Mouse (Mus musculus): ENCODE measurements around the gene Tbl2. TPM values are rescaled to one million over a fixed set of nuclear protein-coding genes. Genes with fewer than 3 reads are reported as not detected.

The Tbl2 gene
- 8.7 and 9.5 TPM in 2 replicates for polyA plus RNA-seq (2015; fragmentation: Nextera tagmentation; extraction: Ambion mirVana)

DNA sequence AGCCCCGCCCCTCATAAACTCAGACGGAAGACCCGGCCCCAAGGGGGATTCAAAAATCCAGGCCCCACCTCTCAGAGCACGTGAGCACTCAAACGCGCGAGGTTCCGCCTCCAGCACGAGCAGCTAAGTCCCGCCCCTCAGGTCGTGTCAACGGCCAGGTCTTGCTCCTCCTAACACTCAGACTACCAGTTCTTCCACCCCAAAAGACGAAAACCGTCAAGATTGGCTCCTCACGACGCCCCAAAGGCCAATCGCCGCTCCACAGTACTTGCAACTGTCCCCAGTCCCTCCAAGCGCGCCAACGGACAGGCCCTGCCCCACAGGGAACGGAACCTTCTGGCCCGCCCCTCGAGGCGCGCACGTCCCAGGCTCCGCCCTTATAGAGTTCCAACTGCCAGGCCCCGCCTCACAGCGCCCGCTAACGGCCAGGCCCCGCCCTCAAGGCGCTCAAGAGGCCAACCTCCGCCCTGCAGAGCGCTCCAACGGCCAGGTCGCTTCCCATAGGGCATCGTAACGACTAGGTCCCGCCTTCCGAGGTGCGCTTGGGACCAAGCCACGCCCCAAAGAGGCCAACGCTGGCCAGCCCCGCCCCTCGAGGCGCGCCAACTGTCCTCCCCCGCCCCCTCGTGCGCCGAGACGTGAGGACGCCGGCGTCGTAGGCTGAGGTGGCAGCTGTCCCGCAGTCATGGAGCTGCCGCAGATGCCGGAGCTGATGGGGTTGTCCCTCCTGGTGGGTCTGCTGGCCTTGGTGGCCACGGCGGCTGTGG is at the start of gene Tbl2:
TSS of gene Tbl2 (plus strand) at position 605 of the 767 bp plus-strand sequence.
- peaks cover 2% of the 10 kb centered on the region; the same call in 1 of the 2 replicates for H3K36me3 ChIP-seq (ENCODE audit: insufficient read depth, low read length)
- 0% methylated on average over 59 of the region's 63 CpGs for WGBS
- TF ChIP-seq EP300 (IDR thresholded peaks at IDR 0.05), result no peak
- peak; percentile 32 for TF ChIP-seq CTCF (IDR thresholded peaks at IDR 0.05)
- peak; percentile 98 for ATAC-seq
- peaks cover 9% of the 10 kb centered on the region for H3K4me1 ChIP-seq (ENCODE audit: insufficient read depth, low read depth, low read length)
- H3K4me2 ChIP-seq (replicated peaks; ENCODE audit: low read depth, low read length), result peak within 1 kb of the TSS; percentile 93
- peak within 1 kb of the TSS; percentile 60 for H3K9ac ChIP-seq (replicated peaks; ENCODE audit: low read depth)
- H3K9me3 ChIP-seq (ENCODE audit: low read length), result no peaks in the 10 kb centered on the region
- H3K27me3 ChIP-seq (replicated peaks; ENCODE audit: insufficient read depth, low read length), result no peaks in the 10 kb centered on the region
- peak; percentile 100 for DNase-seq (ENCODE audit: low spot score)
- peak within 1 kb of the TSS; percentile 74 for H3K4me3 ChIP-seq (ENCODE audit: low read depth, low read length)
- H3K27ac ChIP-seq (ENCODE audit: low read length), result peak within 1 kb of the TSS; percentile 89

DNA sequence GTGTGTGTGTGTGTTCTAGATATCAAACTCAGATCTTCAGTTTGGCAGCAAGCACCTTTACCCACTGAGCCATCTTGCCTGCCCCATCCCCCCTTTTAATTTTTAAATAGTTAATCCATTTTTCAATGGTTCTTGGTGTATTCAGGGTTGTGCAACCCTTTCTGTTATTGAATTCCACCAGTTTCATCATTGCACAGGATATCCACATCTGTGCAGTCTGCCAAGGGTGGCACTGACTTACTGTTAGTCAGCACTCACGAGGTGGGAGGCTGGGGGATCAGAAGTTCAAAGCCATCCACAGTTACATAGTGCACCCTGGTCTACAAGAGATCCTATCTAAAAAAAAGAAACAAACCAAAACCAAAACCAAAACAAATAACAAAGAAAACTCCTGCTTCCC is 48.5 kb upstream of the Tbl2 start:
- DNase-seq (ENCODE audit: low spot score), result no peak
- WGBS, result 55% methylated on average over 1 of the region's 1 CpGs
- Histone ChIP-seq H3K9ac (replicated peaks; ENCODE audit: low read depth) (no peak overlapping the region), H3K4me1 (ENCODE audit: insufficient read depth, low read depth, low read length) (no peaks in the 10 kb centered on the region), H3K27me3 (replicated peaks; ENCODE audit: insufficient read depth, low read length) (no peaks in the 10 kb centered on the region), H3K27ac (ENCODE audit: low read length) (no peak overlapping the region), H3K9me3 (ENCODE audit: low read length) (no peaks in the 10 kb centered on the region), H3K4me3 (ENCODE audit: low read depth, low read length) (no peak overlapping the region), H3K4me2 (replicated peaks; ENCODE audit: low read depth, low read length) (no peak overlapping the region), H3K36me3 (ENCODE audit: insufficient read depth, low read length) (no peaks in the 10 kb centered on the region)
- TF ChIP-seq CTCF (IDR thresholded peaks at IDR 0.05), result no peak
- TF ChIP-seq EP300 (IDR thresholded peaks at IDR 0.05), result no peak
- ATAC-seq, result no peak

- H3K4me2 ChIP-seq (replicated peaks; ENCODE audit: low read depth, low read length), result no peak overlapping the region
- ATAC-seq, result no peak
- H3K27me3 ChIP-seq (replicated peaks; ENCODE audit: insufficient read depth, low read length), result peaks cover 9% of the 10 kb centered on the region; the same call in 1 of the 2 replicates
- no peaks in the 10 kb centered on the region for H3K36me3 ChIP-seq (ENCODE audit: insufficient read depth, low read length)
- no peaks in the 10 kb centered on the region for H3K9me3 ChIP-seq (ENCODE audit: low read length)
- H3K27ac ChIP-seq (ENCODE audit: low read length), result no peak overlapping the region
- 0 out of 2 replicates have a peak, but pooled peaks cover 4% of the 10 kb centered on the region for H3K4me1 ChIP-seq (ENCODE audit: insufficient read depth, low read depth, low read length)
- 55% methylated on average over 11 of the region's 11 CpGs for WGBS
- no peak overlapping the region for H3K4me3 ChIP-seq (ENCODE audit: low read depth, low read length)
- no peak overlapping the region for H3K9ac ChIP-seq (replicated peaks; ENCODE audit: low read depth)
- no peak for DNase-seq (ENCODE audit: low spot score)
- TF ChIP-seq CTCF (IDR thresholded peaks at IDR 0.05), result peak; percentile 62
- TF ChIP-seq EP300 (IDR thresholded peaks at IDR 0.05), result no peak
Measured at GRCm38 (mm10) chr5:135103999-135104660, 45.3 kb upstream of the Tbl2 start.

- 4% methylated on average over 44 of the region's 48 CpGs for WGBS
- Histone ChIP-seq H3K36me3 (ENCODE audit: insufficient read depth, low read length) (no peaks in the 10 kb centered on the region), H3K27me3 (replicated peaks; ENCODE audit: insufficient read depth, low read length) (peaks cover 9% of the 10 kb centered on the region; the same call in 1 of the 2 replicates), H3K9me3 (ENCODE audit: low read length) (no peaks in the 10 kb centered on the region), H3K9ac (replicated peaks; ENCODE audit: low read depth) (no peak overlapping the region), H3K4me2 (replicated peaks; ENCODE audit: low read depth, low read length) (peak overlapping the region; percentile 77), H3K4me3 (ENCODE audit: low read depth, low read length) (peak overlapping the region; percentile 40), H3K27ac (ENCODE audit: low read length) (no peak overlapping the region), H3K4me1 (ENCODE audit: insufficient read depth, low read depth, low read length) (0 out of 2 replicates have a peak, but pooled peaks cover 4% of the 10 kb centered on the region)
- TF ChIP-seq CTCF (IDR thresholded peaks at IDR 0.05) (no peak), EP300 (IDR thresholded peaks at IDR 0.05) (no peak)
- DNase-seq (ENCODE audit: low spot score), result peak; percentile 96
- ATAC-seq, result peak; percentile 91
Measured at GRCm38 (mm10) chr5:135106758-135107256, 42.6 kb upstream of the Tbl2 start.

- H3K27ac ChIP-seq (ENCODE audit: low read length), result no peak overlapping the region
- peak; percentile 71 for DNase-seq (ENCODE audit: low spot score)
- 5% methylated on average over 40 of the region's 40 CpGs for WGBS
- no peaks in the 10 kb centered on the region for H3K9me3 ChIP-seq (ENCODE audit: low read length)
- H3K9ac ChIP-seq (replicated peaks; ENCODE audit: low read depth), result no peak overlapping the region
- peak overlapping the region; percentile 40 for H3K4me3 ChIP-seq (ENCODE audit: low read depth, low read length)
- H3K36me3 ChIP-seq (ENCODE audit: insufficient read depth, low read length), result no peaks in the 10 kb centered on the region
- H3K4me1 ChIP-seq (ENCODE audit: insufficient read depth, low read depth, low read length), result 0 out of 2 replicates have a peak, but pooled peaks cover 4% of the 10 kb centered on the region
- peak; percentile 71 for ATAC-seq
- H3K4me2 ChIP-seq (replicated peaks; ENCODE audit: low read depth, low read length), result peak overlapping the region; percentile 77
- no peak for TF ChIP-seq EP300 (IDR thresholded peaks at IDR 0.05)
- TF ChIP-seq CTCF (IDR thresholded peaks at IDR 0.05), result peak; percentile 69
- peaks cover 9% of the 10 kb centered on the region; the same call in 1 of the 2 replicates for H3K27me3 ChIP-seq (replicated peaks; ENCODE audit: insufficient read depth, low read length)
Measured at GRCm38 (mm10) chr5:135107521-135108501, 41.6 kb upstream of the Tbl2 start.
